Mouse (Mus musculus) G1E (cell line): ENCODE measurements at regions not wholly inside any gene's neighbourhood (a gene's known extent, or its start where the extent isn't known, plus 50 kb on each side); places are given as distances from the start of the nearest gene placed in this dataset.

Source experiments
- ATAC-seq: 2 replicates; pipeline ENCODE4 v1.8.0; 2016; ENCODE audit warnings: mild to moderate bottlenecking; ENCODE audit not compliant: insufficient number of reproducible peaks, poor library complexity, low FRiP score, severe bottlenecking; ENCODE audit errors: extremely low read depth
- DNase-seq: peaks from one replicate; pipeline ENCODE4 v3.0.0; 2012; ENCODE audit warnings: low spot score
- H3K27me3 ChIP-seq: 2 replicates; pipeline ENCODE4 v1.6.1; 2012; ENCODE audit warnings: mild to moderate bottlenecking, low read length, inconsistent platforms; ENCODE audit not compliant: insufficient read depth
- H3K36me3 ChIP-seq: replicated peaks from 2 replicates; pipeline ENCODE3; 2012; ENCODE audit warnings: mild to moderate bottlenecking, inconsistent platforms
- H3K4me1 ChIP-seq: 2 replicates; pipeline ENCODE4 v1.6.1; 2012; ENCODE audit warnings: low read depth, low read length, inconsistent platforms, mixed read lengths; ENCODE audit not compliant: insufficient read depth
- H3K4me3 ChIP-seq: 2 replicates; pipeline ENCODE4 v1.5.1; 2012; ENCODE audit warnings: low read depth, mild to moderate bottlenecking, inconsistent platforms, low read length, moderate library complexity, mixed read lengths
- H3K9me3 ChIP-seq: replicated peaks from 2 replicates; pipeline ENCODE4 v1.6.1; 2012; ENCODE audit warnings: inconsistent platforms
- CTCF ChIP-seq: IDR thresholded peaks from 2 replicates; pipeline ENCODE4 v1.5.1; 2012; ENCODE audit warnings: low read depth, low read length, inconsistent platforms, mixed read lengths
- GATA1 ChIP-seq: IDR thresholded peaks from 2 replicates; pipeline ENCODE4 v1.6.1; 2012; ENCODE audit warnings: borderline replicate concordance, low read length, inconsistent platforms, mixed read lengths
- GATA2 ChIP-seq: IDR thresholded peaks from 2 replicates; pipeline ENCODE4 v1.6.1; 2012; ENCODE audit warnings: low read depth, low read length, inconsistent platforms, borderline replicate concordance
- POLR2AphosphoS5 ChIP-seq: IDR thresholded peaks from 2 replicates; pipeline ENCODE4 v1.6.1; 2012; ENCODE audit warnings: low read depth, low read length, inconsistent platforms; ENCODE audit not compliant: insufficient replicate concordance
- TAL1 ChIP-seq: conservative IDR thresholded peaks from 2 replicates; pipeline ENCODE4 v1.6.1; 2012; ENCODE audit warnings: low read depth, low read length, inconsistent platforms, mixed read lengths

GRCm38 (mm10) chr15:63411771-63412118, 433.2 kb downstream of the Gsdmc2 start:
- H3K27me3 ChIP-seq, result peaks cover 6% of the 10 kb centered on the region; the same call in 1 of the 2 replicates
- TF ChIP-seq GATA2 (no peak), GATA1 (no peak), TAL1 (no peak), CTCF (no peak), POLR2AphosphoS5 (no peak)
- DNase-seq (no peak), ATAC-seq (no peak)
- no peaks in the 10 kb centered on the region for H3K36me3 ChIP-seq
- no peak overlapping the region for H3K4me3 ChIP-seq
- no peaks in the 10 kb centered on the region for H3K9me3 ChIP-seq
- H3K4me1 ChIP-seq, result no peaks in the 10 kb centered on the region

DNA sequence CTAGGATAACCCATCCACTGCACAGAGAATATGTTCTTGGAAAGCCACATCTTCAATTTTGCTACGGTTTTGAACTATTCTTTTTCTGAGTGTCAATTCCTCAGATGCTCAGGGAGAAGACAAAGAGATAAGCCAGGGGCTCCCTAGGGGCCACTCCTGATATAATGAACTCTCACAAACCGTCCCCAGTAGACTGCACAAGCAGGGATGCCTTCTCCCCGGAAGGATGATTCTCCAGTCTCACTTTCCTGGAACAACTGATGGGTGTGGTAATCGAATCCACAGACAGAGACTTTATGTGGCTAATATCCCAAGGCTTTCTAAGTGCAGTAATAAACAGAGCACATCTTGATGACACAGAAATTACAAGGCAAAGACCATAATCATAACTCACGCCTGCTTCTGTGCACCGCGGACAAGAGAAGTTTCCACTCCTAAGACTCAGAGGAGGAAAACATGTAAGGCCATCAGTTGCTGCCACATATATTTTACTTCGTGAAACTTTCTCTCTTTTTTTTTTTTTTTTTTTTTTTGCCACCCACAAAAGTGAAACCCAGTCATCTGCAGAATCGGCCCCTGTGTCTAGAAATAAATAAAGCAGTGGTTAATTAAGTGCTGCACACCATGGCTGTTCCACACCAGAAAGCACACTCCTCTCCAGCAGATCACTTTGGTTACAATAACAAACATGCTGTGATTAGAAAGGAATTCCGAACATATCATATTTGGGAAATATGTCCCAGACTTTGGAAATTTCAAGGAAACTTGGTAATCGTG, 433.8 kb downstream of the Gsdmc2 start:
- ATAC-seq, result no peak
- DNase-seq, result no peak
- no peaks in the 10 kb centered on the region for H3K9me3 ChIP-seq

DNA sequence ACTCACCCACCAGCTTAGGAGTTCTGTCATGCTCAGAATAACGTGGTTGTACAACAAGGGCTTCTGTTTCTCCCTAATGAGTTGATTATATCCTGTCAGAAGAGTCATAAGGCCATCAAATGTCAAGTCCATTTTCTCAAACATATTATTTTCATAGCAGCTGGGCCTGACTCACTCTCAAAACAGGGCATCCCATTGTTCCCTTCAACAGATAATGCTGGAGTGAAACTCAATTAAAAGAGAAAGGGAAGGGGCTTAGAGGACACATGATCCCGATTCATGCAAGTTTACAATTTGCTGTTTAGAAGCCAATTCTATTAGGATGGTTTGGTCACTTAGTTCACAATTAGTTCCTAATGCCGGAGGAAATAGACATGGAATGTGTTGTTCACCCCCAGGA, 444.5 kb downstream of the Gsdmc2 start:
- ATAC-seq (no peak), DNase-seq (no peak)
- Histone ChIP-seq H3K27me3 (0 out of 2 replicates have a peak, but pooled peaks cover 3% of the 10 kb centered on the region), H3K36me3 (no peaks in the 10 kb centered on the region), H3K4me3 (no peak overlapping the region), H3K4me1 (no peaks in the 10 kb centered on the region), H3K9me3 (no peaks in the 10 kb centered on the region)
- no peak for TF ChIP-seq GATA1
- TF ChIP-seq POLR2AphosphoS5, result no peak
- TF ChIP-seq CTCF, result no peak
- TF ChIP-seq GATA2, result no peak
- no peak for TF ChIP-seq TAL1

More for the DNA sequence above, 433.8 kb downstream of the Gsdmc2 start:
- Histone ChIP-seq H3K36me3 (no peaks in the 10 kb centered on the region), H3K4me1 (no peaks in the 10 kb centered on the region), H3K27me3 (peaks cover 6% of the 10 kb centered on the region; the same call in 1 of the 2 replicates), H3K4me3 (no peak overlapping the region)
- TF ChIP-seq CTCF, result no peak
- TF ChIP-seq GATA2, result no peak
- no peak for TF ChIP-seq GATA1

- Histone ChIP-seq H3K36me3 (no peaks in the 10 kb centered on the region), H3K27me3 (0 out of 2 replicates have a peak, but pooled peaks cover 3% of the 10 kb centered on the region), H3K4me3 (no peak overlapping the region), H3K4me1 (no peaks in the 10 kb centered on the region), H3K9me3 (no peaks in the 10 kb centered on the region)
- TF ChIP-seq GATA1 (no peak), GATA2 (no peak), POLR2AphosphoS5 (no peak), CTCF (no peak), TAL1 (no peak)
- DNase-seq, result no peak
- no peak for ATAC-seq
These were observed 445.0 kb downstream of the Gsdmc2 start for GRCm38 (mm10) chr15:63400011-63400410.

- H3K4me1 ChIP-seq, result no peaks in the 10 kb centered on the region
- H3K36me3 ChIP-seq, result no peaks in the 10 kb centered on the region
- no peak for DNase-seq
- H3K9me3 ChIP-seq, result no peaks in the 10 kb centered on the region
- TF ChIP-seq CTCF (no peak), GATA1 (no peak), POLR2AphosphoS5 (no peak), GATA2 (no peak), TAL1 (no peak)
- no peak for ATAC-seq
- H3K27me3 ChIP-seq, result 0 out of 2 replicates have a peak, but pooled peaks cover 3% of the 10 kb centered on the region
- no peak overlapping the region for H3K4me3 ChIP-seq
These were observed 447.5 kb downstream of the Gsdmc2 start for GRCm38 (mm10) chr15:63397485-63397884.

DNA sequence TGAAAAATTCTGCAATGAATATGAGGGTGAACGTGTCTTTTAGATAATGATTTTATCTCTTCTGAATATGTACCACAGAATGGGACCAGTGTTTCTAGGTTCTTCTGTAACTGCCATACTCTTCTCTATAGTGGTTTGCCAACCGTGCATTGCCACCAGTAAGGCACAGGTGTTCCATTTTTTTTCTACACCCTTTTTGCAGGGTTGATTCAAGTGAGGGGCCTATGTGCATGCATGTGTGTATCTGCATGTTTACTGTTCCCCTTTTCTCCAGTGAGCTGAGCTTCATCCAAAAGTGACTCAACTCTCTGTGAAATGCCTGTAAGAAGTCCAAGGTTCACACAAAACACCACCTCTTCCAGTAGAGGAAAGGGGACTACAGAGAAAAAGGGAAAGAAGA, 467.7 kb downstream of the Gsdmc2 start:
- ATAC-seq (no peak), DNase-seq (no peak)
- Histone ChIP-seq H3K4me1 (no peaks in the 10 kb centered on the region), H3K9me3 (no peaks in the 10 kb centered on the region), H3K27me3 (peaks cover 7% of the 10 kb centered on the region; the same call in 1 of the 2 replicates), H3K4me3 (no peak overlapping the region), H3K36me3 (no peaks in the 10 kb centered on the region)
- TF ChIP-seq POLR2AphosphoS5 (no peak), TAL1 (no peak), CTCF (no peak), GATA2 (no peak), GATA1 (no peak)
